Mouse (Mus musculus) neural tube, embryonic 14.5 days (tissue): ENCODE data around the gene Mllt3. TPM values are rescaled to one million over a fixed set of nuclear protein-coding genes. Genes with fewer than 3 reads are reported as not detected.
A peak's percentile ranks its signal among the peaks of the same experiment; 100 is the strongest.

ENCODE experiments used
- ATAC-seq: fragments of 200-750 bp; cut with Nextera tagmentation; 2 replicates; pipeline ENCODE4 v1.8.0; 2017; ENCODE audit warnings: low read depth, mild to moderate bottlenecking, moderate TSS enrichment, moderate library complexity
- H3K27ac ChIP-seq: fragments of 300-500 bp; sonication (generic); 2 replicates; pipeline ENCODE4 v1.5.1; 2014; ENCODE audit warnings: low read depth, mild to moderate bottlenecking, control low read depth, low read length, moderate library complexity, mixed read lengths
- H3K27me3 ChIP-seq: fragments of 300-500 bp; sonication (generic); 2 replicates; pipeline ENCODE4 v1.6.1; 2014; ENCODE audit warnings: low read length; ENCODE audit not compliant: control insufficient read depth, insufficient read depth
- H3K36me3 ChIP-seq: fragments of 300-500 bp; sonication (generic); 2 replicates; pipeline ENCODE4 v1.6.1; 2014; ENCODE audit warnings: low read length, mixed read lengths; ENCODE audit not compliant: control insufficient read depth, insufficient read depth
- H3K4me1 ChIP-seq: fragments of 300-500 bp; sonication (generic); 2 replicates; pipeline ENCODE4 v1.6.1; 2014; ENCODE audit warnings: low read length; ENCODE audit not compliant: control insufficient read depth, insufficient read depth
- H3K4me2 ChIP-seq: fragments of 300-500 bp; sonication (generic); 2 replicates; pipeline ENCODE4 v1.6.1; 2014; ENCODE audit warnings: mild to moderate bottlenecking, low read depth, low read length, control low read depth
- H3K4me3 ChIP-seq: fragments of 300-500 bp; sonication (generic); 2 replicates; pipeline ENCODE4 v1.5.1; 2014; ENCODE audit warnings: low read depth, low read length, control low read depth, mixed read lengths
- H3K9ac ChIP-seq: fragments of 300-500 bp; sonication (generic); replicated peaks from 2 replicates; pipeline ENCODE4 v1.6.1; 2014; ENCODE audit warnings: low read depth, mild to moderate bottlenecking, control low read depth, low read length, mixed read lengths
- H3K9me3 ChIP-seq: fragments of 300-500 bp; sonication (generic); 2 replicates; pipeline ENCODE4 v1.6.1; 2016; ENCODE audit warnings: low read length; ENCODE audit not compliant: control insufficient read depth
- WGBS: fragments of 180-500 bp; shearing (Covaris S2); extraction: QIAGEN DNeasy Blood & Tissue Kit; methylation state at CpG from one replicate; pipeline ENCODE4 v1.1.7; 2014; 5-methylcytosine and 5-hydroxymethylcytosine counted together
- polyA plus RNA-seq: library from polyadenylated mRNA; unstranded; fragments of >200 nt; fragmentation: Nextera tagmentation; extraction: Ambion mirVana; gene quantifications from 2 replicates; pipeline ENCODE4 v1.2.1, GENCODE M21; 2014

Gene Mllt3
- polyA plus RNA-seq, 1 experiment from 2014 or later = 79.4 TPM

DNA sequence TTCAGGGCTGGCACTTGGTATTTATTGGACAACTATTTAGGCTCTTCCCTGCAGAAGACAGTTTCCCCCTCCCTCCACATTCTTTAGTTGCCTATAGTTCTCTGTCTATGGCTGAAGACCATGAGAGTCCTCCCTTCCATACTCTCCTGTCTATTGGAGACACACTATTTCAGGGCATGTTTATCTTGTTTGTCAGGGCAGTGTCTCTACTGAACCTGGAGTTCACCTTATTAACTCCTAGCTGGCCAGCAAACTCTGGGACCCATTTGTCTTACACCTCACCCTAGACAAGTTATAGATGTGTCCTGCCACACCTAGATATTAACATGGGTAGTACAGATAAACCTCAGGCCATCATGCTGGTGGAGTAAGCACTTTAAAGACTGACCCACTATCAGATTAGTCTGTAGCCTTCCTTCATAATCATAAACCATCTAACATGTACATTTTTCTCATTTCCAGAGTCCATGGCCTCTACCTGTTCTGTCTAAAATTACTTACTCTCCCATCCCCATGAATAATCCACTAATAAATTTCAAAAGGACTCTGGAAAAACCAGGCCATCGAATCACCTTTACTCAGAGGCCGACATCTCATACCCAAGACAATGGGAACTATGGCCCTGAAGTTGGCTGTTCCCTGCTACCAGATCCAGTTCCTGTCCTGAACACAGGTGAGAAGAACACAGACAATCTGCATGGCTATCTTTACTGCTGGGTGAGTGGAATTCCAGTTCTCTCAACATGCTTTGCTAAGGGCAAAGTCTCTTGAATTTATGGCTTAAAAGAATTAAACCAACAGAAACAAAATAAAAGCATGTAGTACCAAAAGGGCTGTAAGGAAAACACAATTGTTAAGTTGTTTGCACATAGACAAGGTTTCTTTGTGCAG, 195.4 kb downstream of the Mllt3 start:
- H3K36me3 ChIP-seq = no peaks in the 10 kb centered on the region
- H3K4me2 ChIP-seq = no peak overlapping the region
- no peaks in the 10 kb centered on the region for H3K27me3 ChIP-seq
- H3K9ac ChIP-seq = no peak overlapping the region
- WGBS = 94% methylated on average over 2 of the region's 2 CpGs
- H3K4me1 ChIP-seq = peaks cover 16% of the 10 kb centered on the region; the same call in 1 of the 2 replicates
- ATAC-seq = no peak
- no peaks in the 10 kb centered on the region for H3K9me3 ChIP-seq
- no peak overlapping the region for H3K4me3 ChIP-seq
- no peak overlapping the region for H3K27ac ChIP-seq

DNA sequence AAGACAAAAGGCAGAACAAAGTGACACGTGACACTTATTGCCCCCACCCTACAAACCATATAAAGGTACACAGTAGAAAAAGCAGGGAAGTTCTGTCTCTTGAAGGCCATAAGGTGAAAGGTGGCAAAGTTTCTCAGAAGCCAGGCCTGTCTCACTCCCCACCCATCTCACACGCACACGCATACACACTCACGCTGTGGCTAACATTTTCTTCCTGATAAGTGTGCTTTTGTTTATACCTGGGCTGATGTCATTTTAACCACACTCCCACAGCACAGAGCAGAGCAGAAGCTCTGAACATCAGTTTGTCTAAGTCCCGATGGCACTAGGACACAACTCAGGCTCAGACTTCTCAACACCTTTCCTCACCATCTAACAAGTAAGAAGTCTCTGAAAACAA, 196.9 kb downstream of the Mllt3 start:
- Histone ChIP-seq H3K4me2 (no peak overlapping the region), H3K9ac (no peak overlapping the region), H3K9me3 (no peaks in the 10 kb centered on the region), H3K27ac (no peak overlapping the region), H3K36me3 (no peaks in the 10 kb centered on the region), H3K4me3 (no peak overlapping the region), H3K4me1 (peaks cover 16% of the 10 kb centered on the region; the same call in 1 of the 2 replicates), H3K27me3 (no peaks in the 10 kb centered on the region)
- no peak for ATAC-seq
- 62% methylated on average over 5 of the region's 5 CpGs for WGBS

DNA sequence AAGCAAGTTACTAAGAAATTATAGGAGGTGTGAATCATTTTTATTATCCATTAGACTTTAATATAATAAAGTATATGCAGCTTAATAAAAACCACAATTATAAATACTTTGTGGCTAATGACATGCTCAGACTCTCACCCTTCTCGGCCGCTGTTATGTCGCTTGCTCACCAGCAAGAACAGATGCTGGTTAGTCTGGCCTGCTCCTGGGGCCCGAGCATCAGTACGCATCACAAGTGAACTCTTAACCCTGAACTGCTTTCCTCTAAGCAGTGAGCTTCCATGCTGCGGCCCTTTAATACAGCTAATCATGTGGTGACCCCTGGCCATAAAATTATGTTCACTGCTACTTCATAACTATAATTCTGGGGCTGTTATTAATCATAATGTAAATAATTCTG, 198.0 kb downstream of the Mllt3 start:
- H3K4me1 ChIP-seq = peaks cover 16% of the 10 kb centered on the region; the same call in 1 of the 2 replicates
- ATAC-seq = 0 out of 2 replicates have a peak, but pooled peaks have one; percentile 49
- H3K36me3 ChIP-seq = no peaks in the 10 kb centered on the region
- no peak overlapping the region for H3K4me2 ChIP-seq
- H3K27me3 ChIP-seq = no peaks in the 10 kb centered on the region
- H3K9ac ChIP-seq = no peak overlapping the region
- H3K9me3 ChIP-seq = no peaks in the 10 kb centered on the region
- no peak overlapping the region for H3K4me3 ChIP-seq
- no peak overlapping the region for H3K27ac ChIP-seq
- 12% methylated on average over 6 of the region's 6 CpGs for WGBS

DNA sequence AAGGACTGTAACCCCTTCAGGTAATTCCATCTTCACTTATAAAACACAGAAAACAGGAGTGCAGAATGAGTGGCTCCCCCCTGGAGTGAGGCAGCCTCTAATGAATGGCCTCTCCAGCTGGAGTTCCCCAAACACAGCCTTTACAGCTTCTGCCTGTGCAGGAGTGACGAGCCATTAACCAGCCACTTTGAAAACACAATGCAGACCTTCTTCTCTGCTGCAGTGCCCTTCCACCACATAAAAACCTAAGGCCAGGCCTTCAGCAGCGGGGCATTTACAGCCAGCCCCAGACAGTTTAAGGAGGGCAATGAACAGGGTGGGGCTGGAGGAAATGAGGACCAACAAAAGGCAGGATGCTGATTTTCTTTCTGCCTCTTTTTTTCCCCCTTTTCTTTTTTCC, 198.9 kb downstream of the Mllt3 start:
- no peak overlapping the region for H3K27ac ChIP-seq
- H3K4me3 ChIP-seq = no peak overlapping the region
- ATAC-seq = peak; percentile 64; the same call in 1 of the 2 replicates
- peaks cover 16% of the 10 kb centered on the region; the same call in 1 of the 2 replicates for H3K4me1 ChIP-seq
- no peaks in the 10 kb centered on the region for H3K36me3 ChIP-seq
- no peak overlapping the region for H3K9ac ChIP-seq
- no peaks in the 10 kb centered on the region for H3K9me3 ChIP-seq
- H3K27me3 ChIP-seq = no peaks in the 10 kb centered on the region
- no peak overlapping the region for H3K4me2 ChIP-seq
- 13% methylated on average over 2 of the region's 2 CpGs for WGBS

DNA sequence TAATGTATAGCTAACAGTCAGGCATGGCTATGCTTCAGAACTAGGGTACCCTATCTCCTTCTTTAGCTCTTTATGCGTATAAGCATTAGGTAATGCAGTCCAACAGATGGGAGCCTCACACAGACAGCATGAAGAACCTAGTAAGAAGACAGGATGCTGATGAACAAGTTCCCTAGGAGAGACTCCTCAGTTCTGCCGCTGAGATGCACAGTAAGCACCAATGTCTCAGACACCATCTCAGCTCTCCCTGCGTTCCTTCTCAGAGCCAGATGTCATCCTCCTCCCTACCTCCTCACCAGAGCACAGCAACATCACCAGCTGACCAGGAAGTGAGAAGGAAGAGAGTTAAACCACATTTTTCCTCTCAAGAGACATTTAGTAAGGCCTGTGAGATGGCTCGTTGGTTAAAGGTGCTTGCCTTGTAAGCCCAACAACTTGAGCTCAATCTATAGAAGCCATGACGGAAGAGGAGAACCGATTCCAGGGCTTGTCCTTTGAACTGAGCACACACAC, 202.3 kb downstream of the Mllt3 start:
- Histone ChIP-seq H3K36me3 (no peaks in the 10 kb centered on the region), H3K4me1 (peaks cover 16% of the 10 kb centered on the region; the same call in 1 of the 2 replicates), H3K9ac (no peak overlapping the region), H3K4me2 (no peak overlapping the region), H3K4me3 (no peak overlapping the region), H3K27me3 (no peaks in the 10 kb centered on the region), H3K27ac (no peak overlapping the region), H3K9me3 (no peaks in the 10 kb centered on the region)
- 86% methylated on average over 6 of the region's 6 CpGs for WGBS
- no peak for ATAC-seq

DNA sequence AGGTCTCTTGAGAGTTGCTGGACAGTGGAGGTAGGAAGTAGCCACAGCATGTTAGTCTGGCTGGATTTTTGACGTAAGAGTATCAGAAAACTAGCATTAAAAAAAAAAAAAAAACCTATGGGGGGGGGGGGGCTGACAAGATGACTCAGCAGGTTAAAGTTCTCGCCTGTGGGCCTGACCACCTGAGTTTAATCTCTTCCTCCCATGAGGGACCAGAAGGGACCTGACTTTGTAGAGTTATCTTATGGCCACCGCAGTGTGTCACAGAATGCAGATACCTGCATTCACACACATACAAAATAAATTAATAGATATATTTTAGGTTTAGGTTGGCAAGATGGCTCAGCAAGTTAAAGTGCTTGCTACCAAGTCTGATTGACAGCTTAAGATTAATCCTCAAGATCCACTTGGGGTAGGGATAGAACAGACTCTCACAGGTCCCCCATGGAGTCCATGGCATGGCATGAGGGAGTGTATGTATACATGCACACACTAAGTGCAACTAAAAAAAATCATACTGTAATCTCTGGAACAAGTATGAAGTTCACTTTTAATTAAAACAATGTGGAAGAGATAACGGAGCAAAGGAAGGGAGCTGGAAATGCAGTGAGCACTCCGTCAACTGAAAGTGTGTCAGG, 203.6 kb downstream of the Mllt3 start:
- H3K4me2 ChIP-seq = no peak overlapping the region
- H3K27ac ChIP-seq = no peak overlapping the region
- no peaks in the 10 kb centered on the region for H3K36me3 ChIP-seq
- H3K27me3 ChIP-seq = no peaks in the 10 kb centered on the region
- no peak overlapping the region for H3K4me3 ChIP-seq
- H3K4me1 ChIP-seq = peaks cover 5% of the 10 kb centered on the region; the same call in 1 of the 2 replicates
- no peak for ATAC-seq
- 91% methylated on average over 5 of the region's 5 CpGs for WGBS
- H3K9me3 ChIP-seq = no peaks in the 10 kb centered on the region
- H3K9ac ChIP-seq = no peak overlapping the region

DNA sequence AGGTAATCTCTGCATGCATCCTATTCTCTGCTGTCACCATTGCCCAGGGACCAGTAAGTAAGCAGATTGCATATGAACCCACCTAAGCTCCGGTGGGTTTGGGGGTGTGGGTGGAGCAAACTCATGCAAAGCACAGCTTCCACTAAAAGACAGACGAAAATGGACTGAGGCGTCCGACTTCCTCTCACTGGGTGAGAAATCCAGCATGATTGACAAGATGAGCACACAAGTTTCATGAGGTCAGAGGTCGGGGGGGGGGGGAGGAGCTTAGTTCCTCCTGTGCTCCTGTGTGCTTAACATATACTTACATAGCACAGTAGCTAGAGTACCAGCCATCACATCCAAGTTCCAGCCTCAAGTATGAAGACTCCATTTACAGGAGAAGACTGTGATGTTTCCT, 206.8 kb downstream of the Mllt3 start:
- WGBS = 84% methylated on average over 5 of the region's 5 CpGs

DNA sequence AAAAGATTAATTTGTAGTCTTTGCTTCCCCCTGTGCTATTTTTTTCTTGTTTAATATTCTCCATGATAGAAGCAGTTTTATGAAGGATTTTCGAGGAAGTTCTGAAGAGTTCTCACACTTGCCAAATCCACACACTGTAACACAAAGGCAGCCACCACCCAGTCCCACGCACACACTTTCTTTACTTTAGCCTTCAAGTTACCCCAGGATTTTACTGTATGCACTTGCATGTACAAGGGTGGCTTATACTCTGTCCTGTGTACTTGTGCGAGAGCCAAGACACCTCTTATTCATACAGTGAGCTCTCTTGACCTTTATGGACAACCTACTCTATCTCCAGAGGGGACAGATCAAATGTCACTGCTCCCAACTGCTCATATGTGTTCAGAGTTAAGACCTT, 209.5 kb downstream of the Mllt3 start:
- no peak overlapping the region for H3K4me2 ChIP-seq
- ATAC-seq = no peak
- no peak overlapping the region for H3K27ac ChIP-seq
- no peak overlapping the region for H3K4me3 ChIP-seq
- 88% methylated on average over 3 of the region's 3 CpGs for WGBS
- H3K36me3 ChIP-seq = no peaks in the 10 kb centered on the region
- H3K9me3 ChIP-seq = no peaks in the 10 kb centered on the region
- 0 out of 2 replicates have a peak, but pooled peaks cover 4% of the 10 kb centered on the region for H3K4me1 ChIP-seq
- H3K27me3 ChIP-seq = no peaks in the 10 kb centered on the region
- no peak overlapping the region for H3K9ac ChIP-seq

More for the DNA sequence above, 206.8 kb downstream of the Mllt3 start:
- Histone ChIP-seq H3K9ac (no peak overlapping the region), H3K4me2 (no peak overlapping the region), H3K36me3 (no peaks in the 10 kb centered on the region), H3K4me1 (no peaks in the 10 kb centered on the region), H3K4me3 (no peak overlapping the region), H3K9me3 (no peaks in the 10 kb centered on the region), H3K27me3 (no peaks in the 10 kb centered on the region), H3K27ac (no peak overlapping the region)
- no peak for ATAC-seq

DNA sequence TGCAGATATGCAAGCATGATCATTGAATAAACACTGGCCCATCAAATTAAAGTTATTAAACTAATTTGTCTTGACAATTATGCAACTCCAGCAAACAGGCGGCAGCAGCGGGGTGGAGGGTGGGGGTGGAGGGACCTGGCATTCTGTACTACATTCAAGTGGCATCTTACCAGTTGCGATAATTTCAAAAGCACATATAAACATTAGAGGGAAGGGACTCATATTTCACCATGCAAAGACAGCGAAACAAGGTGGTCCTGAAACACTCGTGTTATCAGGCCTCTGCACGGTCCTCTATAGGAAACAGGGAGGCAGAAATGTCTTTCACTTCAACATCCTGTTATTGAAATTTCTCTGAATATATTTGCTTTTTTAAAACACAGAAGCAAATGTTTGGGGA, 210.0 kb downstream of the Mllt3 start:
- H3K36me3 ChIP-seq = no peaks in the 10 kb centered on the region
- no peak overlapping the region for H3K27ac ChIP-seq
- 79% methylated on average over 6 of the region's 6 CpGs for WGBS
- no peak overlapping the region for H3K9ac ChIP-seq
- H3K4me3 ChIP-seq = no peak overlapping the region
- H3K27me3 ChIP-seq = no peaks in the 10 kb centered on the region
- ATAC-seq = no peak
- no peaks in the 10 kb centered on the region for H3K9me3 ChIP-seq
- no peak overlapping the region for H3K4me2 ChIP-seq
- 0 out of 2 replicates have a peak, but pooled peaks cover 4% of the 10 kb centered on the region for H3K4me1 ChIP-seq
